Mouse (Mus musculus) spleen, adult 2 months (tissue): Measurements from ENCODE around the gene Chaf1a.

ENCODE experiments used
- CTCF ChIP-seq: fragments of 200-500 bp; IDR thresholded peaks from 2 replicates; pipeline ENCODE4 v1.5.1; 2011; ENCODE audit warnings: mild to moderate bottlenecking, inconsistent platforms; ENCODE audit not compliant: insufficient read depth, insufficient read length, insufficient replicate concordance; ENCODE audit errors: extremely low read depth
- POLR2A ChIP-seq: fragments of 200-500 bp; IDR thresholded peaks from 2 replicates; pipeline ENCODE4 v1.6.1; 2011; ENCODE audit warnings: low read depth, low read length, inconsistent platforms

DNA sequence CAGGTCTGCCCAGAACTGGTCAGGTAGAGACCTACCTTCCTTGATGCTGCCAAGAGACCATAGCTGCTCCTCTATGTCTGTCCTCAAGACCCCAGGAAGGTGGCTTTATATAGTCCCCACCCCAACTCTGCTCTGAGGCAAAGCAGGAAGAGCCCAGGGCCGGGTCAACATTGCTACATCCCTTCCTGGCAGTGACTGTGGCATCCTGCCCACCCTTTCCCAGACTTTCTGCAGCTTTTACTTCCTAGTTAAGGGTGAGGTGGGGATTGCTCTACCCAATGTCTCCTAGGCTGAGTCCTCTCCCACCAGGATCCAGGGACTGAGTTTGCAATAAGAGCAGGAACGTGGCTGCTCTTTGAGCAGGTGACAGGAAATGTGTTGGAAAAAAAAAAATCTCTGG is 81.6 kb downstream of the Chaf1a start, which contains the start of gene Lrg1:
- TF ChIP-seq CTCF, result no peak
- TF ChIP-seq POLR2A, result no peak
